Mouse (Mus musculus): Measurements from ENCODE around the gene Urad.

DNA sequence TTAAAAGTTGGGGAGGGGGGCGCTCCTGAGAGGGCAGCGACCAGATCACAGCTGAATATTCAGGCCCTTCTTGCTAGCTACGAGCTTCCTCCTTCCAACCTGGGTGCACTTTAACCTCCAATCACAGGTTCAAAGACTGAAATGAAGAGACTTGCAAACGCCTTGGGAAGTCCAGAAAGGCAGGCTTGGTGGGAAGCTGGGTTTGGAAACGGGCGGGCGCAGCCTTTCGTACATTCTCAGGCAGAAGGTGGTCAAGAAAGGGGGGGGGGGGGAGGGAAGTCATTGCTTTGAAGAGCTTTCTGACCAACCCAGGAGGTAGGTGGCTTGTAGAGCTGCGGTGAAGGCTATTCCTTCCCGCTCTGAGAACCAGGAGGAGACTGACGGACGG, 14.8 kb downstream of the Urad start:
- TF ChIP-seq CTCF (IDR thresholded peaks at IDR 0.05) = no peak
- TF ChIP-seq POLR2A (IDR thresholded peaks at IDR 0.05; ENCODE audit: insufficient read depth, low read depth, low read length) = no peak
- TF ChIP-seq EP300 (IDR thresholded peaks at IDR 0.05; ENCODE audit: insufficient read depth, low read depth, low read length) = no peak

Data from heart, adult 2 months (tissue).